Mouse (Mus musculus): ENCODE measurements around the gene Usp24.

DNA sequence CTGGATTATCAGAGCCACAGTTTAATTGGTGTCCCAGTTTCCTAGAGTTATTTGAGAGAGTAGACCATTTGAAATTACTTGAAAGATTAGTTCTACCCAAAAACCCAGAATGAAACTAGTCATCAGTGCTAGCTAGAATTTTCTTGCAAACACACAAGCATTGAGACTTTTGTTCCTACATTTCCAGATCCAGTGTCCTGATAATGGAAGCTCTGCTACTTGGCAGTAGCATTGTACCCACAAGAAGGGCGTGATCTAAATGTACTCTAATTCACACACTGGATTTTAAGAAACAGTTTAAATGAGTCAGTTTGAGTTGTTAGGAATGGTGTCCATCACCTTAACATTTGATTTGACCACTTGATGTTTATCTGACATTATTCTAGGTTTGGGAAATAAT, 31.7 kb downstream of the Usp24 start:
- TF ChIP-seq POLR2A (IDR thresholded peaks at IDR 0.05; ENCODE audit: insufficient read depth, low read depth, low read length) (no peak), CTCF (IDR thresholded peaks at IDR 0.05) (no peak), EP300 (IDR thresholded peaks at IDR 0.05; ENCODE audit: insufficient read depth, low read depth, low read length) (no peak)

All from heart, adult 2 months (tissue).